In the genomic region with DNA sequence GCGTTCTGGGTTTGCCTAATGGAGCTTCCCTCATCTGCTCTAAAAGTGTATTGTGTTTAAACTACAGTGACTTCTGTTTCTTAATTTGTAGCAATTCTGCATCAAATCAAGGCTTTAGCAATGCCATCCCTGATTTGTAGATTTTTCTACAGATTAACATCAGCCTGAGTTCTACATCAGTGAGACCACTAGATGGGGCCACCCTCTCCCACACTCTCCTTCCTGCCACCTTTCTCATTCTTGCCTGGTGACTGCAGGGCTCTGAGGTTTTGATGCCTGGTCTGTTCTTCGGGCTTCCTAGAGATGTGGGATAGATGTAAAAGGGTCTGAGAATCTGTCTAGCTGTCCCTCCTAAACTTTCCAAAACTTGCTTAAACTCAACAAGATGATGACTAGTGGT, we compare ENCODE assay signal across 31 mouse cellular contexts. TPM values are rescaled to one million over a fixed set of nuclear protein-coding genes. Genes with fewer than 3 reads are reported as not detected.
DNase-seq lines count a peak whose midpoint lies in the region; ATAC-seq and TF ChIP-seq lines count a peak whose summit lies in the region.
"Had no signal": no experiment of that assay in that cellular context is flagged by ENCODE, and none has a peak within 500 bp of the region (broad histone marks: within the 10 kb centered on the region; RNA-seq: fewer than 3 reads in every experiment).

No protein-coding gene starts in this region.

- H3K27ac ChIP-seq in kidney, postnatal 0 days: no peak overlapping the region
- H3K27ac ChIP-seq in kidney, embryonic 15.5 days: no peak overlapping the region
- H3K27ac ChIP-seq in midbrain, postnatal 0 days (ENCODE audit: low read depth, low read length): no peak overlapping the region
- H3K27ac ChIP-seq in midbrain, embryonic 15.5 days: no peak overlapping the region
- no peak overlapping the region for H3K27ac ChIP-seq in ES-Bruce4 (ENCODE audit: insufficient read depth, low read length)
- H3K27ac ChIP-seq: forebrain, embryonic 10.5 days; midbrain, embryonic 10.5 days; neural tube, embryonic 15.5 days had no signal

- peak; percentile 55 for TF ChIP-seq CTCF in kidney, postnatal 0 days (IDR thresholded peaks at IDR 0.05; ENCODE audit: low read depth)
- peak; percentile 14; the same call in 1 of the 2 replicates for TF ChIP-seq CTCF in midbrain, postnatal 0 days (IDR thresholded peaks at IDR 0.05)
- TF ChIP-seq CTCF in ES-Bruce4 (IDR thresholded peaks at IDR 0.05; ENCODE audit: low read depth, low read length): peak; percentile 19

- no peaks in the 10 kb centered on the region for H3K36me3 ChIP-seq in kidney, postnatal 0 days (ENCODE audit: insufficient read depth, low read length)
- H3K36me3 ChIP-seq in kidney, embryonic 15.5 days: no peaks in the 10 kb centered on the region
- no peaks in the 10 kb centered on the region for H3K36me3 ChIP-seq in midbrain, postnatal 0 days (ENCODE audit: insufficient read depth, low read length)
- H3K36me3 ChIP-seq in midbrain, embryonic 15.5 days (replicated peaks): no peaks in the 10 kb centered on the region
- no peaks in the 10 kb centered on the region for H3K36me3 ChIP-seq in ES-Bruce4 (ENCODE audit: control insufficient read depth, insufficient read depth, low read length, poor library complexity, severe bottlenecking)
- H3K36me3 ChIP-seq: forebrain, embryonic 10.5 days; midbrain, embryonic 10.5 days; neural tube, embryonic 15.5 days had no signal

- H3K4me2 ChIP-seq in kidney, postnatal 0 days (ENCODE audit: low read length): no peak overlapping the region
- H3K4me2 ChIP-seq in kidney, embryonic 15.5 days: no peak overlapping the region
- no peak overlapping the region for H3K4me2 ChIP-seq in midbrain, postnatal 0 days (ENCODE audit: low read depth, low read length, poor library complexity, severe bottlenecking)
- no peak overlapping the region for H3K4me2 ChIP-seq in midbrain, embryonic 15.5 days
- H3K4me2 ChIP-seq: heart, embryonic 11.5 days; liver, embryonic 11.5 days; neural tube, embryonic 15.5 days had no signal

- H3K27me3 ChIP-seq in kidney, postnatal 0 days (ENCODE audit: insufficient read depth, low read length): no peaks in the 10 kb centered on the region
- no peaks in the 10 kb centered on the region for H3K27me3 ChIP-seq in kidney, embryonic 15.5 days
- no peaks in the 10 kb centered on the region for H3K27me3 ChIP-seq in midbrain, postnatal 0 days (ENCODE audit: insufficient read depth, low read length)
- no peaks in the 10 kb centered on the region for H3K27me3 ChIP-seq in midbrain, embryonic 15.5 days (replicated peaks)
- H3K27me3 ChIP-seq in ES-Bruce4 (ENCODE audit: control insufficient read depth, insufficient read depth, low read length, poor library complexity, severe bottlenecking): no peaks in the 10 kb centered on the region
- H3K27me3 ChIP-seq: neural tube, embryonic 15.5 days had no signal

- no peaks in the 10 kb centered on the region for H3K4me1 ChIP-seq in kidney, postnatal 0 days (replicated peaks; ENCODE audit: insufficient read depth, low read length)
- H3K4me1 ChIP-seq in kidney, embryonic 15.5 days: no peaks in the 10 kb centered on the region
- no peaks in the 10 kb centered on the region for H3K4me1 ChIP-seq in midbrain, postnatal 0 days (ENCODE audit: insufficient read depth, low read length)
- H3K4me1 ChIP-seq in midbrain, embryonic 15.5 days: no peaks in the 10 kb centered on the region
- no peaks in the 10 kb centered on the region for H3K4me1 ChIP-seq in ES-Bruce4 (ENCODE audit: control insufficient read depth, insufficient read depth, low read length)
- H3K4me1 ChIP-seq: forebrain, embryonic 10.5 days; midbrain, embryonic 10.5 days; neural tube, embryonic 15.5 days had no signal

- no peak for TF ChIP-seq EP300 in ES-Bruce4 (IDR thresholded peaks at IDR 0.05; ENCODE audit: insufficient read depth, low read depth, low read length)

- no peaks in the 10 kb centered on the region for H3K9me3 ChIP-seq in kidney, postnatal 0 days (replicated peaks; ENCODE audit: low read length)
- no peaks in the 10 kb centered on the region for H3K9me3 ChIP-seq in kidney, embryonic 15.5 days (replicated peaks)
- H3K9me3 ChIP-seq in midbrain, postnatal 0 days (ENCODE audit: low read length): no peaks in the 10 kb centered on the region
- H3K9me3 ChIP-seq in midbrain, embryonic 15.5 days: no peaks in the 10 kb centered on the region
- no peaks in the 10 kb centered on the region for H3K9me3 ChIP-seq in ES-Bruce4 (replicated peaks; ENCODE audit: control insufficient read depth, insufficient read depth, low read length, poor library complexity, severe bottlenecking)
- H3K9me3 ChIP-seq: forebrain, embryonic 10.5 days; midbrain, embryonic 10.5 days; neural tube, embryonic 15.5 days had no signal

- H3K9ac ChIP-seq in kidney, postnatal 0 days (ENCODE audit: low read depth, low read length): no peak overlapping the region
- H3K9ac ChIP-seq in kidney, embryonic 15.5 days: no peak overlapping the region
- H3K9ac ChIP-seq in midbrain, postnatal 0 days (replicated peaks; ENCODE audit: low read length, poor library complexity, severe bottlenecking): no peak overlapping the region
- H3K9ac ChIP-seq in midbrain, embryonic 15.5 days: no peak overlapping the region
- no peak overlapping the region for H3K9ac ChIP-seq in ES-Bruce4 (ENCODE audit: low read depth, poor library complexity, severe bottlenecking)
- H3K9ac ChIP-seq: forebrain, postnatal 0 days; neural tube, embryonic 15.5 days had no signal

- peak; percentile 17 for DNase-seq in kidney, postnatal 0 days (ENCODE audit: low spot score)
- DNase-seq in midbrain, postnatal 0 days (ENCODE audit: low spot score): no peak
- DNase-seq in frontal cortex, postnatal 36 days (ENCODE audit: low spot score in 2 of 2): no peak
- no peak for DNase-seq in cerebellum, adult 9-11 months
- DNase-seq: adrenal gland, postnatal 14 days; cerebellum, adult 8-10 months; forebrain, postnatal 0 days; kidney, adult 11 months; lung, adult 2 months; right cerebral cortex, adult 18-20 months; thymus, adult 2 months; thymus, postnatal 4 days had no signal

- no peak for TF ChIP-seq POLR2A in ES-Bruce4 (IDR thresholded peaks at IDR 0.05; ENCODE audit: insufficient read depth, low read length)

- no peak overlapping the region for H3K4me3 ChIP-seq in kidney, postnatal 0 days (replicated peaks; ENCODE audit: low read depth, low read length)
- no peak overlapping the region for H3K4me3 ChIP-seq in kidney, embryonic 15.5 days (replicated peaks)
- no peak overlapping the region for H3K4me3 ChIP-seq in midbrain, postnatal 0 days (ENCODE audit: low read depth, low read length)
- no peak overlapping the region for H3K4me3 ChIP-seq in midbrain, embryonic 15.5 days
- no peak overlapping the region for H3K4me3 ChIP-seq in ES-Bruce4 (ENCODE audit: low read depth, low read length)
- H3K4me3 ChIP-seq: forebrain, embryonic 10.5 days; midbrain, embryonic 10.5 days; neural tube, embryonic 15.5 days had no signal

- WGBS in kidney, postnatal 0 days: 76% methylated on average over 2 of the region's 2 CpGs
- WGBS in kidney, embryonic 15.5 days: 86% methylated on average over 2 of the region's 2 CpGs
- WGBS in midbrain, postnatal 0 days: 88% methylated on average over 2 of the region's 2 CpGs
- WGBS in midbrain, embryonic 15.5 days: 87% methylated on average over 2 of the region's 2 CpGs

- ATAC-seq in kidney, postnatal 0 days (replicated peaks; ENCODE audit: low FRiP score, low read depth): no peak
- no peak for ATAC-seq in kidney, embryonic 15.5 days (replicated peaks; ENCODE audit: low FRiP score)
- no peak for ATAC-seq in midbrain, postnatal 0 days (ENCODE audit: low FRiP score)
- no peak for ATAC-seq in midbrain, embryonic 15.5 days (replicated peaks)
- ATAC-seq: CD4-positive, CD25-positive, alpha-beta regulatory T cell, adult 4 months; forebrain, postnatal 0 days; hindbrain, embryonic 16.5 days had no signal

RNA-seq across cellular contexts. Expression of gene Timd4, which starts 30.8 kb away (rescaled TPM):
- polyA plus RNA-seq in kidney, postnatal 0 days (2015; fragmentation: Nextera tagmentation; extraction: Ambion mirVana): 0.11 and 0.40 TPM in 2 replicates
- 0.21 and 0.36 TPM in 2 replicates for polyA plus RNA-seq in kidney, embryonic 15.5 days (2015; fragmentation: Nextera tagmentation; extraction: Ambion mirVana)
- not detected in 2 replicates for total RNA-seq in midbrain, postnatal 0 days (2014; rRNA removed)
- 0.22 and 0.32 TPM in 2 replicates for polyA plus RNA-seq in midbrain, postnatal 0 days (2015; fragmentation: Nextera tagmentation; extraction: Ambion mirVana)
- 0.10 TPM in 1 of 2 replicates, not detected in the other for polyA plus RNA-seq in midbrain, embryonic 15.5 days (2015; fragmentation: Nextera tagmentation; extraction: Ambion mirVana)
- polyA plus RNA-seq in ES-Bruce4 (2011; ENCODE audit: insufficient read depth, insufficient read length, low read depth, missing spikeins): not detected in 2 replicates
- total RNA-seq: common myeloid progenitor, adult 5-6 weeks; hematopoietic stem cell, adult 5-6 weeks; layer of hippocampus, postnatal 14 days had no signal
- polyA plus RNA-seq: CD4-positive, CD25-positive, alpha-beta regulatory T cell, adult 4 months; embryonic facial prominence, embryonic 11.5 days; forebrain, postnatal 0 days; heart, postnatal 0 days; hindbrain, embryonic 16.5 days; midbrain, embryonic 10.5 days; neural tube, embryonic 15.5 days had no signal

RNA-seq across cellular contexts. Expression of gene Havcr1, which starts 44.9 kb away (rescaled TPM):
- polyA plus RNA-seq in kidney, postnatal 0 days (2015; fragmentation: Nextera tagmentation; extraction: Ambion mirVana): 0.80 and 0.93 TPM in 2 replicates
- 0.36 and 0.45 TPM in 2 replicates for polyA plus RNA-seq in kidney, embryonic 15.5 days (2015; fragmentation: Nextera tagmentation; extraction: Ambion mirVana)
- not detected in 2 replicates for total RNA-seq in midbrain, postnatal 0 days (2014; rRNA removed)
- polyA plus RNA-seq in midbrain, postnatal 0 days (2015; fragmentation: Nextera tagmentation; extraction: Ambion mirVana): not detected in 2 replicates
- not detected in 2 replicates for polyA plus RNA-seq in midbrain, embryonic 15.5 days (2015; fragmentation: Nextera tagmentation; extraction: Ambion mirVana)
- polyA plus RNA-seq in ES-Bruce4 (2011; ENCODE audit: insufficient read depth, insufficient read length, low read depth, missing spikeins): not detected in 2 replicates
- total RNA-seq: adrenal gland, postnatal 14 days; common myeloid progenitor, adult 5-6 weeks; forebrain, postnatal 0 days; gastrocnemius, adult 18-20 months; hematopoietic stem cell, adult 5-6 weeks; layer of hippocampus, postnatal 14 days had no signal
- polyA plus RNA-seq: embryonic facial prominence, embryonic 11.5 days; forebrain, embryonic 10.5 days; forebrain, postnatal 0 days; gonadal fat pad, adult 2 months; heart, postnatal 0 days; hindbrain, embryonic 16.5 days; limb, embryonic 11.5 days; stomach, embryonic 16.5 days had no signal
